Mouse (Mus musculus): Measurements from ENCODE around the gene Ywhaq. TPM values are rescaled to one million over a fixed set of nuclear protein-coding genes. Genes with fewer than 3 reads are reported as not detected.
A peak's percentile ranks its signal among the peaks of the same experiment; 100 is the strongest.

The Ywhaq gene
- polyA plus RNA-seq, 1 experiment, result 41.4 TPM

DNA sequence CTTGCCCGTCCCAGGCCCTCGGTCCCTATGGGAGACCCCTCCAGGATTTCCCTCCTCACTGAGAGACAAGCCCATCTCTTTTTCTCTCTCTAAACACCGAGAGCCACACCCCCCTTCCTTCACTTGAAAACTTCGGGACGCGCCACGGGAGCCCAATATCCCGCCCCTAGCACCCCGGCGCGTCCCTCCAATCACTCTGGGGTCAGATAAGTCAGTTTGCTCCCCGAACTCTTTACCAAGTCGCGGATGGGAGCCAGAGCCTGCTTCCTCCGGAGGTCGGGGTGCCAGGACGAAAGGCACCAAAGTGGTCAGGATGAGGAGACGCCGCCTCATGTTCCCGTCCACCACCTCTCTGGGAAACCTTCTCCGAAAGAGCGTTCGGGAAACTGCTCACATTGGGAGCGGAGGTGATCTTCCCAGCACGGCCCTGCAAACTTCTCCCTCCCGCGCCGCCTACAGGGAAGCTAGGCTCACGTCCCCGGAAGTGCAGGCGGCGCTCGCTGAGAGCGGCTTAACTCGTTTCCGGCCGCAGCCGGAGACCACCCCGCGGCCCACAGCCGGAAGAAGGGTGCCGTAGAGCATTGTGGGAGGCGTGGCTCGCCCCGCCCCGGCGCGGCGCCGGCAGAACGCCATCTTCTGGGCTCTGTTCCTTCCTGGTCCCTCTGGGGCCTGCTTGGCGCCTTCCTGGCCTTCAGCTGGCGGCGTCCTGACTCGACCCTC lies 44.2 kb downstream of the Ywhaq start, which contains the start of gene Adam17:
Gene Adam17 (minus strand): TSS at position 533 of the 720 bp plus-strand sequence.
- Histone ChIP-seq H3K36me3 (replicated peaks; ENCODE audit: low read length) (peaks cover 2% of the 10 kb centered on the region), H3K4me1 (peaks cover 33% of the 10 kb centered on the region), H3K4me3 (replicated peaks) (peak within 1 kb of the TSS; percentile 94), H3K27me3 (replicated peaks) (no peaks in the 10 kb centered on the region), H3K9me3 (no peaks in the 10 kb centered on the region)
- TF ChIP-seq GATA1 (IDR thresholded peaks at IDR 0.05; ENCODE audit: borderline replicate concordance, low read length) (no peak), FLI1 (IDR thresholded peaks at IDR 0.05; ENCODE audit: low read length) (peak; percentile 97)

DNA sequence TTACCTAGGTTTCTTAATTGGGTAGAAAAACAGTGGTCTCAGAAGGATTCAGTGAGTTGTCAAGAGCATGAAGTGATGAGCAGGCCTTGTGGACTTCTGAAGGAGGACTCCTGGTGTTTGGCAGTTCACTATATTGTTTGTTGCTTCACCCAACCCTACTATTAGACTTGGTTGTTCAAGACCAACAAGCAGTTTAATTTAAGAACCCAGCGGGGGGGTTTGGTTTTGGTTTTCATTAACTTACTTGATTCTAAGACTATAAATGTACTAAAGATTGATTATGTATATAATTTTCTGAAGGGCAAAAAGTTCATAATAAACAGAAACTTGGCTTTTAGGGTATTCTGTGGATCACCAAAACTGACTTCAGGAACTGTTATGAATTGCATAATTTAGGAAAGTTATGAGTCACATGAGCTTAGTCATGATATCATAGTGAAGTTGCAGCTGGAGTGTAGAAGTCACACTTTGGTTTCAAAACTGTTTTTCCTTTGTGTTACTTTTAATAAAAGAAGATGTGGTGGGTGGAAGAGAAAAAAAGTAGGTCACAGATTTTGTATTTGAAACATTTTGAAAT lies 47.3 kb downstream of the Ywhaq start:
- H3K4me1 ChIP-seq, result peaks cover 28% of the 10 kb centered on the region
- H3K27me3 ChIP-seq (replicated peaks), result no peaks in the 10 kb centered on the region
- H3K36me3 ChIP-seq (replicated peaks; ENCODE audit: low read length), result peaks cover 11% of the 10 kb centered on the region
- TF ChIP-seq FLI1 (IDR thresholded peaks at IDR 0.05; ENCODE audit: low read length), result no peak
- no peak for TF ChIP-seq GATA1 (IDR thresholded peaks at IDR 0.05; ENCODE audit: borderline replicate concordance, low read length)
- no peaks in the 10 kb centered on the region for H3K9me3 ChIP-seq
- no peak overlapping the region for H3K4me3 ChIP-seq (replicated peaks)

- Histone ChIP-seq H3K4me1 (peaks cover 28% of the 10 kb centered on the region), H3K9me3 (no peaks in the 10 kb centered on the region), H3K36me3 (replicated peaks; ENCODE audit: low read length) (peaks cover 19% of the 10 kb centered on the region), H3K4me3 (replicated peaks) (no peak overlapping the region), H3K27me3 (replicated peaks) (no peaks in the 10 kb centered on the region)
- TF ChIP-seq FLI1 (IDR thresholded peaks at IDR 0.05; ENCODE audit: low read length) (no peak), GATA1 (IDR thresholded peaks at IDR 0.05; ENCODE audit: borderline replicate concordance, low read length) (no peak)
Measured at GRCm38 (mm10) chr12:21369087-21369410, 48.4 kb downstream of the Ywhaq start.

GRCm38 (mm10) chr12:21368376-21369086 lies 48.9 kb downstream of the Ywhaq start:
- H3K36me3 ChIP-seq (replicated peaks; ENCODE audit: low read length), result peaks cover 24% of the 10 kb centered on the region
- TF ChIP-seq GATA1 (IDR thresholded peaks at IDR 0.05; ENCODE audit: borderline replicate concordance, low read length), result no peak
- no peak for TF ChIP-seq FLI1 (IDR thresholded peaks at IDR 0.05; ENCODE audit: low read length)
- H3K27me3 ChIP-seq (replicated peaks), result no peaks in the 10 kb centered on the region

DNA sequence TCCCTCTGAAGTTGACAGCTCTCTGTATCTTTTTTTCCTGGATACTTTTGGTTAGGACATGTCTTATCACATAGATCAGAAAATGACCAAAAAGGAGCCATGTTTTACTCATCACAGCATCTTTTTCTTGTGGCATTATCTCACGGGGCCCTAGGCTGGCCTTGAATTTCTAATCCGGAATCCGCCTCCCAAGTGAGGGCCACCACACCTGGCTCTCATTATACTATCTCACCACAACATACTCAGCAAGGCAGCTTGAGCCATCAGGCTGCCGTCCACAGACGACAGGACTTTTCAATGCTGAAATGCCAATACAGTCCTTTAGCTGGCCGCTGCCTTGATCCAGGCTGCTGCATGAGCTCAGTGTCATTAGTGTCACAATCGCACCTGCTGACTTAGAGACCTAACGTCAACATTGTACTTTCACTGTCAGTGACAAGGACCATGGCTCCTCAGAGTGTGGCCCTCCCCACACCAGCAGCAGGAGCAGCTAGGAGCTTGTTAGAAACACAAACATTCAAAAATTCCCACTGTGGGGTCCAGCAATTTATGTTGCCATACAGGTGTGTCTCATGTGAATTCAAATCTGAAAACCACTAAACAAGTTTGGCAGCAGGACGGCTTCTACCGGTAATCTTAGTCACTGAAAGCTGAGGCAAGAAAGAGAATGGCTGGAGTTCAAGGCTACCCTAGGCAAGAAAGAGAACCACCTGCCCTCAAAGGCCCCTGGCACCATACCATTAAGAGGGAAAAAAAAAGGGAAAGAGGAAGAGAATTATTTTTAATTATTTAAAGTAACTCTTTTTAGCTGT lies 52.6 kb downstream of the Ywhaq start:
- Histone ChIP-seq H3K27me3 (replicated peaks) (no peaks in the 10 kb centered on the region), H3K4me3 (replicated peaks) (no peak overlapping the region), H3K36me3 (replicated peaks; ENCODE audit: low read length) (peaks cover 42% of the 10 kb centered on the region), H3K4me1 (peaks cover 18% of the 10 kb centered on the region), H3K9me3 (no peaks in the 10 kb centered on the region)
- no peak for TF ChIP-seq FLI1 (IDR thresholded peaks at IDR 0.05; ENCODE audit: low read length)
- TF ChIP-seq GATA1 (IDR thresholded peaks at IDR 0.05; ENCODE audit: borderline replicate concordance, low read length), result no peak

More at GRCm38 (mm10) chr12:21368376-21369086, 48.9 kb downstream of the Ywhaq start:
- H3K4me1 ChIP-seq, result peaks cover 28% of the 10 kb centered on the region
- no peaks in the 10 kb centered on the region for H3K9me3 ChIP-seq
- no peak overlapping the region for H3K4me3 ChIP-seq (replicated peaks)

GRCm38 (mm10) chr12:21363195-21363594 lies 54.2 kb downstream of the Ywhaq start:
- Histone ChIP-seq H3K27me3 (replicated peaks) (no peaks in the 10 kb centered on the region), H3K9me3 (no peaks in the 10 kb centered on the region), H3K4me1 (peaks cover 3% of the 10 kb centered on the region; the same call in 1 of the 2 replicates), H3K4me3 (replicated peaks) (no peak overlapping the region), H3K36me3 (replicated peaks; ENCODE audit: low read length) (peaks cover 47% of the 10 kb centered on the region)
- no peak for TF ChIP-seq GATA1 (IDR thresholded peaks at IDR 0.05; ENCODE audit: borderline replicate concordance, low read length)
- TF ChIP-seq FLI1 (IDR thresholded peaks at IDR 0.05; ENCODE audit: low read length), result no peak

DNA sequence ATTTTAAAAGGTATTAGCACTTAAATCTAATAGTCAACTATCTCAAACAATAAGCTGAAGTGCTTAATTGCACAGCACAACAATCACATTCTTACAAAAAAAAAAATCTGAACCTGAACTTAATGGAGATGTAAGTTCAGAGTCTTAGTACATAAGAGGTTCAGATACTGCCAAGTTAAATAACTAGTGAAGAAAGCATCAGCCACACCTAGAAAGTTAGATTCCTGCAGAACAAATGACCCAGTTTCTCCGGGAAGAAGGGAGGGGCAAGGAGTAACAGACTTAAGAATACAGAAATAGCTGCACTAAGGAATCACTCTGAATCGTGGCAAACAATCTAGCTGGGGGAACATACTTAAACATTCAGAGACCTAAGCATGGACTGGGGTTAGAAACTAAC lies 54.8 kb downstream of the Ywhaq start:
- Histone ChIP-seq H3K9me3 (no peaks in the 10 kb centered on the region), H3K4me1 (0 out of 2 replicates have a peak, but pooled peaks cover 3% of the 10 kb centered on the region), H3K4me3 (replicated peaks) (no peak overlapping the region), H3K27me3 (replicated peaks) (no peaks in the 10 kb centered on the region), H3K36me3 (replicated peaks; ENCODE audit: low read length) (peaks cover 49% of the 10 kb centered on the region)
- TF ChIP-seq GATA1 (IDR thresholded peaks at IDR 0.05; ENCODE audit: borderline replicate concordance, low read length), result no peak
- no peak for TF ChIP-seq FLI1 (IDR thresholded peaks at IDR 0.05; ENCODE audit: low read length)

DNA sequence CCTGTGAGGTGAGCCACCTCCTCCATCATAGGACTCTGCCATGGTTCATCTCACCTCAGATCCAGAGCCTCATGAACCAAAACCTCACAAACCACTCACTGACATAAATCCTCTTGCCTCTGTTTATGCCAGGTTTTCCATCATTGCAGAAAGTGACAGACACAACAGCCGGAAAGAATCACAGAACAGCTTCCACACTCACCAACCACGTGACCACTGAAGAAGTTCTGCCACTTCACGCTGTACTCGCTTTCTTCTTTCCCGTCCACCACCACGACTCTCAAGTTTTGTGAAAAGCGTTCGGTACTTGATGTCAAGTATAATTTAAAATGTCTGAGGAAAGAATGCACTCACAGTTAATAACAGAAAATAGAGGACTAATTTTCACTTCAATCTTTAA lies 63.8 kb downstream of the Ywhaq start:
- no peaks in the 10 kb centered on the region for H3K9me3 ChIP-seq
- peaks cover 69% of the 10 kb centered on the region for H3K36me3 ChIP-seq (replicated peaks; ENCODE audit: low read length)
- H3K4me3 ChIP-seq (replicated peaks), result no peak overlapping the region
- H3K27me3 ChIP-seq (replicated peaks), result no peaks in the 10 kb centered on the region
- TF ChIP-seq FLI1 (IDR thresholded peaks at IDR 0.05; ENCODE audit: low read length) (no peak), GATA1 (IDR thresholded peaks at IDR 0.05; ENCODE audit: borderline replicate concordance, low read length) (no peak)
- no peaks in the 10 kb centered on the region for H3K4me1 ChIP-seq

- Histone ChIP-seq H3K36me3 (replicated peaks; ENCODE audit: low read length) (peaks cover 81% of the 10 kb centered on the region), H3K4me3 (replicated peaks) (no peak overlapping the region), H3K27me3 (replicated peaks) (no peaks in the 10 kb centered on the region), H3K9me3 (no peaks in the 10 kb centered on the region), H3K4me1 (no peaks in the 10 kb centered on the region)
- TF ChIP-seq FLI1 (IDR thresholded peaks at IDR 0.05; ENCODE audit: low read length), result no peak
- TF ChIP-seq GATA1 (IDR thresholded peaks at IDR 0.05; ENCODE audit: borderline replicate concordance, low read length), result no peak
Measured at GRCm38 (mm10) chr12:21350113-21350876, 67.1 kb downstream of the Ywhaq start.

Data from megakaryocyte, embryonic 14.5 days (primary cell).